Mouse (Mus musculus): ENCODE results near the gene Klhl20. TPM values are rescaled to one million over a fixed set of nuclear protein-coding genes. Genes with fewer than 3 reads are reported as not detected.
"Not testable (repeated sequence)": the region's sequence is repeated elsewhere in the genome, so short reads cannot be mapped to it uniquely, and the experiment has no call there.

Klhl20 gene
- polyA plus RNA-seq (2015; fragmentation: Nextera tagmentation; extraction: Ambion mirVana) = 10.4 and 11.5 TPM in 2 replicates

- Histone ChIP-seq H3K4me2 (peak within 1 kb of the TSS; percentile 84), H3K9me3 (no peaks in the 10 kb centered on the region), H3K27ac (replicated peaks) (peak within 1 kb of the TSS; percentile 90), H3K4me1 (peaks cover 12% of the 10 kb centered on the region), H3K36me3 (peaks cover 16% of the 10 kb centered on the region), H3K9ac (peak within 1 kb of the TSS; percentile 97), H3K27me3 (replicated peaks) (peaks cover 7% of the 10 kb centered on the region; the same call in 1 of the 2 replicates), H3K4me3 (peak within 1 kb of the TSS; percentile 95)
- peak; percentile 83 for ATAC-seq (ENCODE audit: extremely low read depth, insufficient number of reproducible peaks, low FRiP score, low TSS enrichment)
- WGBS = 1% methylated on average over 41 of the region's 41 CpGs
Measured at GRCm38 (mm10) chr1:161130726-161131664, at the start of gene Klhl20. Gene Klhl20 (minus strand): TSS chr1:161131511.

GRCm38 (mm10) chr1:161180674-161181073 lies 49.4 kb upstream of the Klhl20 start:
- H3K9ac ChIP-seq = no peak overlapping the region
- 49% methylated on average over 8 of the region's 8 CpGs for WGBS

GRCm38 (mm10) chr1:161170651-161171050 lies 39.3 kb upstream of the Klhl20 start:
- no peaks in the 10 kb centered on the region for H3K36me3 ChIP-seq
- peaks cover 71% of the 10 kb centered on the region for H3K27me3 ChIP-seq (replicated peaks)
- no peaks in the 10 kb centered on the region for H3K9me3 ChIP-seq
- H3K4me3 ChIP-seq = peak overlapping the region; percentile 64
- peak overlapping the region; percentile 78 for H3K4me2 ChIP-seq
- 0 out of 2 replicates have a peak, but pooled peaks cover 2% of the 10 kb centered on the region for H3K4me1 ChIP-seq
- H3K9ac ChIP-seq = peak overlapping the region; percentile 79
- WGBS = 2% methylated on average over 40 of the region's 40 CpGs
- no peak overlapping the region for H3K27ac ChIP-seq (replicated peaks)
- no peak for ATAC-seq (ENCODE audit: extremely low read depth, insufficient number of reproducible peaks, low FRiP score, low TSS enrichment)

More at GRCm38 (mm10) chr1:161180674-161181073, 49.4 kb upstream of the Klhl20 start:
- Histone ChIP-seq H3K9me3 (peaks cover 6% of the 10 kb centered on the region; the same call in 1 of the 2 replicates), H3K4me3 (no peak overlapping the region), H3K36me3 (no peaks in the 10 kb centered on the region), H3K4me1 (no peaks in the 10 kb centered on the region), H3K27me3 (replicated peaks) (no peaks in the 10 kb centered on the region), H3K4me2 (no peak overlapping the region), H3K27ac (replicated peaks) (no peak overlapping the region)
- no peak for ATAC-seq (ENCODE audit: extremely low read depth, insufficient number of reproducible peaks, low FRiP score, low TSS enrichment)

GRCm38 (mm10) chr1:161160266-161160665 lies 29.0 kb upstream of the Klhl20 start:
- Histone ChIP-seq H3K27ac (replicated peaks) (no peak overlapping the region), H3K27me3 (replicated peaks) (no peaks in the 10 kb centered on the region), H3K9ac (no peak overlapping the region), H3K4me1 (no peaks in the 10 kb centered on the region), H3K9me3 (no peaks in the 10 kb centered on the region), H3K4me3 (no peak overlapping the region), H3K36me3 (no peaks in the 10 kb centered on the region), H3K4me2 (no peak overlapping the region)
- ATAC-seq (ENCODE audit: extremely low read depth, insufficient number of reproducible peaks, low FRiP score, low TSS enrichment) = no peak
- 56% methylated on average over 4 of the region's 4 CpGs for WGBS

GRCm38 (mm10) chr1:161159214-161159613 lies 27.9 kb upstream of the Klhl20 start, which contains the start of gene Tex50:
Gene Tex50 (minus strand): TSS chr1:161159314.
- H3K9me3 ChIP-seq = no peaks in the 10 kb centered on the region
- H3K27ac ChIP-seq (replicated peaks) = no peak within 1 kb of the TSS
- H3K27me3 ChIP-seq (replicated peaks) = no peaks in the 10 kb centered on the region
- no peak within 1 kb of the TSS for H3K9ac ChIP-seq
- 76% methylated on average over 3 of the region's 3 CpGs for WGBS
- H3K4me1 ChIP-seq = no peaks in the 10 kb centered on the region
- H3K4me2 ChIP-seq = no peak within 1 kb of the TSS
- ATAC-seq (ENCODE audit: extremely low read depth, insufficient number of reproducible peaks, low FRiP score, low TSS enrichment) = no peak
- no peak within 1 kb of the TSS for H3K4me3 ChIP-seq
- H3K36me3 ChIP-seq = no peaks in the 10 kb centered on the region

- ATAC-seq (ENCODE audit: extremely low read depth, insufficient number of reproducible peaks, low FRiP score, low TSS enrichment) = no peak
- Histone ChIP-seq H3K4me3 (no peak overlapping the region), H3K27me3 (replicated peaks) (no peaks in the 10 kb centered on the region), H3K36me3 (no peaks in the 10 kb centered on the region), H3K9me3 (no peaks in the 10 kb centered on the region), H3K27ac (replicated peaks) (no peak overlapping the region), H3K9ac (no peak overlapping the region), H3K4me1 (no peaks in the 10 kb centered on the region), H3K4me2 (no peak overlapping the region)
- WGBS = 73% methylated on average over 10 of the region's 10 CpGs
Measured at GRCm38 (mm10) chr1:161156546-161156945, 25.2 kb upstream of the Klhl20 start.

- no peaks in the 10 kb centered on the region for H3K36me3 ChIP-seq
- ATAC-seq (ENCODE audit: extremely low read depth, insufficient number of reproducible peaks, low FRiP score, low TSS enrichment) = no peak
- no peak overlapping the region for H3K27ac ChIP-seq (replicated peaks)
- no peaks in the 10 kb centered on the region for H3K27me3 ChIP-seq (replicated peaks)
- WGBS = 65% methylated on average over 6 of the region's 6 CpGs
- H3K9ac ChIP-seq = no peak overlapping the region
- no peaks in the 10 kb centered on the region for H3K4me1 ChIP-seq
- H3K4me3 ChIP-seq = no peak overlapping the region
- no peaks in the 10 kb centered on the region for H3K9me3 ChIP-seq
- H3K4me2 ChIP-seq = no peak overlapping the region
Measured at GRCm38 (mm10) chr1:161151098-161151497, 19.8 kb upstream of the Klhl20 start.

GRCm38 (mm10) chr1:161147888-161148287 lies 16.6 kb upstream of the Klhl20 start:
- no peak overlapping the region for H3K27ac ChIP-seq (replicated peaks)
- no peak overlapping the region for H3K4me3 ChIP-seq
- no peak for ATAC-seq (ENCODE audit: extremely low read depth, insufficient number of reproducible peaks, low FRiP score, low TSS enrichment)
- H3K9ac ChIP-seq = no peak overlapping the region
- H3K9me3 ChIP-seq = no peaks in the 10 kb centered on the region
- H3K4me2 ChIP-seq = no peak overlapping the region
- H3K4me1 ChIP-seq = 0 out of 2 replicates have a peak, but pooled peaks cover 4% of the 10 kb centered on the region
- H3K36me3 ChIP-seq = no peaks in the 10 kb centered on the region
- no peaks in the 10 kb centered on the region for H3K27me3 ChIP-seq (replicated peaks)
- WGBS = 59% methylated on average over 2 of the region's 2 CpGs

GRCm38 (mm10) chr1:161145611-161146010 lies 14.3 kb upstream of the Klhl20 start:
- not testable (repeated sequence) for ATAC-seq (ENCODE audit: extremely low read depth, insufficient number of reproducible peaks, low FRiP score, low TSS enrichment); H3K9me3 ChIP-seq; H3K4me3 ChIP-seq; H3K27me3 ChIP-seq (replicated peaks); H3K4me2 ChIP-seq; H3K9ac ChIP-seq; H3K36me3 ChIP-seq; H3K27ac ChIP-seq (replicated peaks)
- 73% methylated on average over 8 of the region's 8 CpGs for WGBS
- peaks cover 12% of the 10 kb centered on the region; the same call in 1 of the 2 replicates for H3K4me1 ChIP-seq

- no peak overlapping the region for H3K27ac ChIP-seq (replicated peaks)
- 55% methylated on average over 7 of the region's 7 CpGs for WGBS
- H3K4me1 ChIP-seq = peaks cover 12% of the 10 kb centered on the region; the same call in 1 of the 2 replicates
- H3K4me2 ChIP-seq = peak overlapping the region; percentile 84
- no peaks in the 10 kb centered on the region for H3K9me3 ChIP-seq
- peak overlapping the region; percentile 60 for H3K4me3 ChIP-seq
- H3K9ac ChIP-seq = no peak overlapping the region
- ATAC-seq (ENCODE audit: extremely low read depth, insufficient number of reproducible peaks, low FRiP score, low TSS enrichment) = no peak
- H3K27me3 ChIP-seq (replicated peaks) = no peaks in the 10 kb centered on the region
- H3K36me3 ChIP-seq = no peaks in the 10 kb centered on the region
Measured at GRCm38 (mm10) chr1:161143216-161143615, 11.9 kb upstream of the Klhl20 start.

GRCm38 (mm10) chr1:161142531-161143159 lies 11.3 kb upstream of the Klhl20 start, which contains the start of gene Ankrd45:
Gene Ankrd45 (plus strand): TSS chr1:161142691.
- peak within 1 kb of the TSS; percentile 60 for H3K4me3 ChIP-seq
- H3K9ac ChIP-seq = peak within 1 kb of the TSS; percentile 80
- H3K27ac ChIP-seq (replicated peaks) = 0 out of 2 replicates have a peak within 1 kb of the TSS, but pooled peaks have one; percentile 8
- no peaks in the 10 kb centered on the region; the same call in 1 of the 2 replicates for H3K27me3 ChIP-seq (replicated peaks)
- H3K9me3 ChIP-seq = no peaks in the 10 kb centered on the region
- H3K36me3 ChIP-seq = no peaks in the 10 kb centered on the region
- H3K4me1 ChIP-seq = peaks cover 12% of the 10 kb centered on the region; the same call in 1 of the 2 replicates
- H3K4me2 ChIP-seq = peak within 1 kb of the TSS; percentile 84
- WGBS = 7% methylated on average over 33 of the region's 33 CpGs
- no peak; the same call in 1 of the 2 replicates for ATAC-seq (ENCODE audit: extremely low read depth, insufficient number of reproducible peaks, low FRiP score, low TSS enrichment)

Data from heart, embryonic 13.5 days (tissue).